Mouse (Mus musculus) erythroblast, embryonic 14.5 days (primary cell): Measurements from ENCODE around the gene Fam102a.

Source experiments
- GATA1 ChIP-seq: IDR thresholded peaks from 2 replicates; pipeline ENCODE4 v1.6.1; 2012; ENCODE audit warnings: low read length, inconsistent platforms, mixed read lengths
- TAL1 ChIP-seq: IDR thresholded peaks from 3 replicates; pipeline ENCODE4 v1.6.1; 2012; ENCODE audit warnings: low read length, inconsistent platforms, mixed read lengths

GRCm38 (mm10) chr2:32495185-32495726, 39.9 kb upstream of the Fam102a start:
- TF ChIP-seq TAL1 (no peak), GATA1 (no peak)
